Mouse (Mus musculus): Measurements from ENCODE around the gene Pid1. TPM values are rescaled to one million over a fixed set of nuclear protein-coding genes. Genes with fewer than 3 reads are reported as not detected.
A peak's percentile ranks its signal among the peaks of the same experiment; 100 is the strongest.

The Pid1 gene
- polyA plus RNA-seq, 1 experiment from 2014 or later, result 103 TPM

DNA sequence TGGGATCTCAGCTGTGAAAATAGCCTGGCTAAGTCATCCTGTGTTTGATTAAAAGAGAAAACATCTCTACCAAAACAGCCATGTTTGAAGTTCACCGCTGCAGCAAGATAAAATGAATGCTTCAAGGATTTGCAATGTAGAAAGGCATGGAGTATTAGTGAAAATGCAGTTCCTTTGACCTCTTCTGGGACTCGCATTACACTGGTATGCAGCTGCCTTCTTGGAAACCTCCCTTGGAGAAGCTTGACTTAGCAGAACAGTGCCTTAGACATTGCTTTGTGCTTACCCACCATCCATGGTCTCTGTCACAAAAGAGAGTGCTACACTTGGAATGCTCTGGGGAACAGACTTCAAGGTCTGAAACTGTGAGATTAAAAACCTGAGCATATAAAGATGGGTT is 276.0 kb downstream of the Pid1 start:
- DNase-seq (ENCODE audit: low spot score) (no peak), ATAC-seq (ENCODE audit: low FRiP score) (no peak)
- Histone ChIP-seq H3K27me3 (ENCODE audit: control insufficient read depth, insufficient read depth, low read length) (no peaks in the 10 kb centered on the region), H3K4me3 (replicated peaks; ENCODE audit: low read length) (no peak overlapping the region), H3K4me2 (replicated peaks) (no peak overlapping the region), H3K36me3 (replicated peaks; ENCODE audit: control insufficient read depth, insufficient read depth) (no peaks in the 10 kb centered on the region), H3K9me3 (ENCODE audit: control insufficient read depth, low read length) (no peaks in the 10 kb centered on the region), H3K27ac (no peak overlapping the region), H3K9ac (no peak overlapping the region), H3K4me1 (replicated peaks; ENCODE audit: control insufficient read depth, insufficient read depth, low read length) (no peaks in the 10 kb centered on the region)
- WGBS, result 74% methylated on average over 2 of the region's 2 CpGs

DNA sequence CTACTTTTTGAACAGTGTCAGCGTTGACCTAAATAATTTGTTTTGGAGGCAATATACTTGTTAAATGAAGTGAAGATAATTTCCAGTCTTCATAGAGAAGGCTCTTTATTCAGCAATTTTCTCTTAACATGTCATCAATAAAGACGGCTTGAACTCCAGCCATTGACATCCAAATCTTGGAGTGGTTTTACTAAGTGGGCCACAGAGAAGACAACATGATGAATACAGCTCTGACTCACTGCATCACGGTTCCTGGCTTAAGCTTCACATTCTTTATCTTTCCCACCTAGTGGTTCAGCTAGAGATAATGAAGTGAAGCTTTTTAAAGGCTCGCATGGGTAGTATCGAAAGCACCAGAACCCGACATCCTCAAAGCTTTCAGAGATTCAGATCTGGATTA is 276.7 kb downstream of the Pid1 start:
- no peak for ATAC-seq (ENCODE audit: low FRiP score)
- no peak overlapping the region for H3K4me3 ChIP-seq (replicated peaks; ENCODE audit: low read length)
- no peak overlapping the region for H3K9ac ChIP-seq
- no peak overlapping the region for H3K4me2 ChIP-seq (replicated peaks)
- no peak for DNase-seq (ENCODE audit: low spot score)
- H3K36me3 ChIP-seq (replicated peaks; ENCODE audit: control insufficient read depth, insufficient read depth), result no peaks in the 10 kb centered on the region
- H3K4me1 ChIP-seq (replicated peaks; ENCODE audit: control insufficient read depth, insufficient read depth, low read length), result no peaks in the 10 kb centered on the region
- no peaks in the 10 kb centered on the region for H3K27me3 ChIP-seq (ENCODE audit: control insufficient read depth, insufficient read depth, low read length)
- 65% methylated on average over 6 of the region's 6 CpGs for WGBS
- H3K9me3 ChIP-seq (ENCODE audit: control insufficient read depth, low read length), result no peaks in the 10 kb centered on the region
- no peak overlapping the region for H3K27ac ChIP-seq

DNA sequence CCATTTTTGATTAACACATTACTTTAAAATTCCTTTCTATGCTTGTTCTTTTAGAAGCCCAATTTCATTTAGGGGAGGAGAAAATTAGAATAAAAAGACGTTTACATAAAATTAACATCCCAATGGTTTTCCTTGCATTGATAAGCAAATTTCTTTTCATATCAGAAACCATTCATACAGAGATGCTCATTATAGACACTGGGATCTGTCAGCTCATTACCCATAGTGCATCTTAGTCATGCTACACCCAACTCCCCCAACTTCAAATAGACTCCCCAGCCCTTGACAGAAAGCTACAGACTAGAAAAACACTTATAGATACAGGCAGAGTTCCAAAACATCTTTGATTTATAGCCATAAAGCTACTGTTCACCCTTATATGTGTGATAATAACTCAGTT is 277.5 kb downstream of the Pid1 start:
- ATAC-seq (ENCODE audit: low FRiP score) (no peak), DNase-seq (ENCODE audit: low spot score) (no peak)
- Histone ChIP-seq H3K27ac (no peak overlapping the region), H3K9me3 (ENCODE audit: control insufficient read depth, low read length) (no peaks in the 10 kb centered on the region), H3K27me3 (ENCODE audit: control insufficient read depth, insufficient read depth, low read length) (no peaks in the 10 kb centered on the region), H3K4me3 (replicated peaks; ENCODE audit: low read length) (no peak overlapping the region), H3K4me2 (replicated peaks) (no peak overlapping the region), H3K36me3 (replicated peaks; ENCODE audit: control insufficient read depth, insufficient read depth) (no peaks in the 10 kb centered on the region), H3K9ac (no peak overlapping the region), H3K4me1 (replicated peaks; ENCODE audit: control insufficient read depth, insufficient read depth, low read length) (no peaks in the 10 kb centered on the region)
- 37% methylated on average over 1 of the region's 1 CpGs for WGBS

DNA sequence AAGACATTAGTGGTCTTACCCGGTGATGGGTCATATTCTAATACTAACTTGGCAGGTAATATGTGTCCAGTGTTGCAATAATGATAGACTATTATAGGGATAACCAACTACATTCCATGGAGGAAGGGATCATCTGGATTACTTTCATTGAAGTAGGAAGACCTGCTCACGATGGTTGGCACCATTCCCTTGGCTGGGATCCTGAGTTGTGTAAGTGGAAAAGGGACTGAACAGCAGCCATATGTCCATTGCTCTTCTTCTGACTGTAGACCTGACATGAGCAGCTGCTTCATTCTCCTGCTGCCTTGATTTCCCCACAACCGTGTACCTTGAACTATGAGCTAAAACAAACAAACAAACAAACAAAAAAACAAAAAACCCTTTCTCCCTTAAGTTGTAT is 278.6 kb downstream of the Pid1 start:
- Histone ChIP-seq H3K27ac (no peak overlapping the region), H3K27me3 (ENCODE audit: control insufficient read depth, insufficient read depth, low read length) (no peaks in the 10 kb centered on the region), H3K4me2 (replicated peaks) (no peak overlapping the region), H3K4me3 (replicated peaks; ENCODE audit: low read length) (no peak overlapping the region), H3K9me3 (ENCODE audit: control insufficient read depth, low read length) (no peaks in the 10 kb centered on the region), H3K36me3 (replicated peaks; ENCODE audit: control insufficient read depth, insufficient read depth) (no peaks in the 10 kb centered on the region), H3K9ac (no peak overlapping the region), H3K4me1 (replicated peaks; ENCODE audit: control insufficient read depth, insufficient read depth, low read length) (no peaks in the 10 kb centered on the region)
- 94% methylated on average over 3 of the region's 3 CpGs for WGBS
- no peak for DNase-seq (ENCODE audit: low spot score)
- ATAC-seq (ENCODE audit: low FRiP score), result no peak

DNA sequence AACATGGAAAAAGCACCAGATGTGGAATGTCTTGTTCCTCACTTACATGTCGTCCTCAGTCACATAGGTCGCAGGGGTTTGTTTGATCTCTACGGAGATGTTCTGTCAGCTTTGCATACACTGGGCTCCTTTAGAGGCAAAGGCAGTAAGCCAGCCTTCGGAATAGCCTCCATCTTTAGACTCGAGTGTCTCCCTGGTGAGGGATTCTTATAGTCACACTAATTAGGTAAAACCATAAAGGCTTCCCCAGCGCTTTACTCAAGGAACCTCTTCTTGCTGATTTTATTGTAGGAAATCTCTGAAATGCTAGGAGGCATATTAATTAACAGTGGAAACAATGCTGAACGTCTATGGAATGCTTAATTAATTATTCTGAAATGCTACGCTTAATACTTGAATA is 284.4 kb downstream of the Pid1 start:
- no peak overlapping the region for H3K4me3 ChIP-seq (replicated peaks; ENCODE audit: low read length)
- no peaks in the 10 kb centered on the region for H3K36me3 ChIP-seq (replicated peaks; ENCODE audit: control insufficient read depth, insufficient read depth)
- H3K4me2 ChIP-seq (replicated peaks), result no peak overlapping the region
- H3K4me1 ChIP-seq (replicated peaks; ENCODE audit: control insufficient read depth, insufficient read depth, low read length), result no peaks in the 10 kb centered on the region
- H3K9me3 ChIP-seq (ENCODE audit: control insufficient read depth, low read length), result no peaks in the 10 kb centered on the region
- ATAC-seq (ENCODE audit: low FRiP score), result peak; percentile 73; the same call in 1 of the 2 replicates
- no peak overlapping the region for H3K9ac ChIP-seq
- 44% methylated on average over 8 of the region's 8 CpGs for WGBS
- DNase-seq (ENCODE audit: low spot score), result peak; percentile 53
- no peaks in the 10 kb centered on the region for H3K27me3 ChIP-seq (ENCODE audit: control insufficient read depth, insufficient read depth, low read length)
- H3K27ac ChIP-seq, result peak overlapping the region; percentile 66

DNA sequence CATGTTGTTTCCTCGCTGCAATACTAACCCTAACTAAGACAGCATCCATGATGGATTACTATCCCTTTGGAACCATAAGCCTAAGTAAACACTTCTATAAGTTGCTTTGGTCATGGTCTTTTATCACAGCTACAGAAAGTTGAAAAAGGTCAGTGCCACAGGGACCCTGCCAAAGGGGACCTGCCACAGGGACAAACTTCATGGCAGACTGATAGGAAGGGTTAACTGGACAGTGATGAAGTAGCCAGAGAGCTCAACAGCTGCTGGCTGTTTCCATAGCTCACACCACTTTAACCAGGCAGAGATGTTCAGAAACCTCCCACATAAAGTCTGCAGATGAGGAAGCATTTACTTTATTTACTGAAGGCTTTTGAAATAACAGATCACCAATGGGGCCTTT is 287.0 kb downstream of the Pid1 start:
- 73% methylated on average over 1 of the region's 1 CpGs for WGBS

DNA sequence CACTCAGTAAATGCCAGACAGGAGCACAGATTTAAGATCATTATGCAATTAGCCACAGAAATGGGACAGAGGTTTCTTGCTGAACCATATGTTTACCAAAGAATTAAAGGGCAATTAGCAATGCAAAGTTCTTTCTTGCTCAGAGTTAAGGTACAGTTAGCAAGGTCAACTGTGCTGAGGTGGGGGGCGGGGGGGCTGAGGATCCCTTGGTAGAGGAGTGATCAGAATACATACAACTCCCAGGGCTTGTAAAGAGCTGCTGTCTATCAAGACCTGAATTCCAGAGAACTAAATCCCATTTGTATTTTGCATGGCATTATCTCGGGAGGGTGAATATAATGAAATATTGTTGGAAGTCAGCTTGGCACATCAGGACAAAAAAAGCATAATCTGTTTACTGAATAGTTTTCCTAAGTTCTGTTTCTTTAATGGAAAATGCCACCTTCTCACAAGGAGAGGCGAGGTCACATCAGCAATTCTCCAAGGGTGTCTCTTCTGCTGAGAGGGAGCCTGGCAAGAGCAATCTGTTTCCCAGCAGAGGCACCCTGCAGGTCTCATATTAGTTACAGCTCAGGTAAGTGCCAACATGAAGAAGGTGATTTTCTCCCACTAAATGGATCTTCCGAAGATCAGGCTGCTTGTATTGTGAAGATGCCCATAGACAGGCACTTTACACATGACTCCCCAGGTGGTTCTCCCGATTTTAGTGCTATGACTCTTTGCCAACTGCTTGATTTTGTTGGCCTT is 306.9 kb downstream of the Pid1 start:
- Histone ChIP-seq H3K9ac (no peak overlapping the region), H3K27ac (peak overlapping the region; percentile 26), H3K4me2 (replicated peaks) (no peak overlapping the region), H3K4me3 (replicated peaks; ENCODE audit: low read length) (no peak overlapping the region), H3K27me3 (ENCODE audit: control insufficient read depth, insufficient read depth, low read length) (no peaks in the 10 kb centered on the region), H3K4me1 (replicated peaks; ENCODE audit: control insufficient read depth, insufficient read depth, low read length) (peaks cover 23% of the 10 kb centered on the region), H3K9me3 (ENCODE audit: control insufficient read depth, low read length) (no peaks in the 10 kb centered on the region), H3K36me3 (replicated peaks; ENCODE audit: control insufficient read depth, insufficient read depth) (no peaks in the 10 kb centered on the region)
- WGBS, result 58% methylated on average over 5 of the region's 5 CpGs
- ATAC-seq (ENCODE audit: low FRiP score), result peak; percentile 21; the same call in 1 of the 2 replicates
- DNase-seq (ENCODE audit: low spot score), result no peak

More for the DNA sequence above, 287.0 kb downstream of the Pid1 start:
- no peak for DNase-seq (ENCODE audit: low spot score)
- ATAC-seq (ENCODE audit: low FRiP score), result no peak
- no peak overlapping the region for H3K4me3 ChIP-seq (replicated peaks; ENCODE audit: low read length)
- no peak overlapping the region for H3K9ac ChIP-seq
- no peaks in the 10 kb centered on the region for H3K9me3 ChIP-seq (ENCODE audit: control insufficient read depth, low read length)
- no peak overlapping the region for H3K4me2 ChIP-seq (replicated peaks)
- no peaks in the 10 kb centered on the region for H3K36me3 ChIP-seq (replicated peaks; ENCODE audit: control insufficient read depth, insufficient read depth)
- no peaks in the 10 kb centered on the region for H3K4me1 ChIP-seq (replicated peaks; ENCODE audit: control insufficient read depth, insufficient read depth, low read length)
- no peaks in the 10 kb centered on the region for H3K27me3 ChIP-seq (ENCODE audit: control insufficient read depth, insufficient read depth, low read length)
- no peak overlapping the region for H3K27ac ChIP-seq

DNA sequence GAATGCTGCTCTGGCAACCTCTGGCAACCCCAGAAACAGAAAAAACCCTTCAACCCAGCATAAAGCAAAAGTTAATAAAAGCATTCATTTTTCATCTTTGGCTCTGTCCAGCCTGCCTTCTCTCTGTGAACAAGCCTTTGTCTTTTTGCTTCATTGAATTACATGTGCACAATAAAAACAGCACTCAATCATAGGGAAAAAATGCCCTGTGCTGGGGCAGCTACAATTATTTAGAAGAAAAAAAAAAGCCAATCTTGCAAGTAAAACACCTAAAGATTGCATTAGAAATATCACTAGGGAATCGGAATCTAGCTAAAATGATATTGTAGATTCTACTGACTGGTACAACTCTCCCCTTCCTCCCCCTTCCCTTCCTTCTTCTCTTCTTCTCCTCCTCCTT is 307.7 kb downstream of the Pid1 start:
- H3K4me1 ChIP-seq (replicated peaks; ENCODE audit: control insufficient read depth, insufficient read depth, low read length), result peaks cover 23% of the 10 kb centered on the region
- ATAC-seq (ENCODE audit: low FRiP score), result no peak
- H3K9ac ChIP-seq, result no peak overlapping the region
- no peak for DNase-seq (ENCODE audit: low spot score)
- peak overlapping the region; percentile 1; the same call in 1 of the 2 replicates for H3K27ac ChIP-seq
- no peaks in the 10 kb centered on the region for H3K27me3 ChIP-seq (ENCODE audit: control insufficient read depth, insufficient read depth, low read length)
- WGBS, result 45% methylated on average over 1 of the region's 1 CpGs
- H3K4me3 ChIP-seq (replicated peaks; ENCODE audit: low read length), result no peak overlapping the region
- no peaks in the 10 kb centered on the region for H3K9me3 ChIP-seq (ENCODE audit: control insufficient read depth, low read length)
- H3K4me2 ChIP-seq (replicated peaks), result no peak overlapping the region
- no peaks in the 10 kb centered on the region for H3K36me3 ChIP-seq (replicated peaks; ENCODE audit: control insufficient read depth, insufficient read depth)

DNA sequence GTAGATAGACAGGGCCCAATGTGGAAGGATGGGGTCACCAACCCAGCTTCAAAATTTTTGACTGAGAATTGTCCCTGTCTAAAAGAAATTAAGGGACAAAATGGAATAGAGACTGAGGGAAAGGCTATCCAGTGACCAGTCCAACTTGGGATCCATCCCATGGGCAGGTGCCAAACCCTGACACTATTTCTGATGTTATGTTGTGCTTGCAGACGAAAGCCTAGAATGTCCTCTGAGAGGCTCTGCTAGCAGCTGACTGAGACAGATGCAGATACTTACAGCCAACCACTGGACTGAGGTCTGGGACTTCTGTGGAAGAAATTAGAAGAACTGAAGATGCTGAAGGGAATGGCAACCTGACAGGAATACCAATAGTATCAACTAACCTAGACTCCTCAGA is 338.2 kb downstream of the Pid1 start:
- Histone ChIP-seq H3K27ac (no peak overlapping the region), H3K9ac (no peak overlapping the region), H3K4me2 (replicated peaks) (no peak overlapping the region), H3K9me3 (ENCODE audit: control insufficient read depth, low read length) (no peaks in the 10 kb centered on the region), H3K4me3 (replicated peaks; ENCODE audit: low read length) (no peak overlapping the region), H3K27me3 (ENCODE audit: control insufficient read depth, insufficient read depth, low read length) (no peaks in the 10 kb centered on the region), H3K36me3 (replicated peaks; ENCODE audit: control insufficient read depth, insufficient read depth) (no peaks in the 10 kb centered on the region), H3K4me1 (replicated peaks; ENCODE audit: control insufficient read depth, insufficient read depth, low read length) (no peaks in the 10 kb centered on the region)
- DNase-seq (ENCODE audit: low spot score) (no peak), ATAC-seq (ENCODE audit: low FRiP score) (no peak)
- 92% methylated on average over 1 of the region's 1 CpGs for WGBS

Data from hindbrain, embryonic 14.5 days (tissue).